Mouse (Mus musculus): Measurements from ENCODE around the gene Slc25a12.

The Slc25a12 gene

GRCm38 (mm10) chr2:71349511-71349910, 18.0 kb downstream of the Slc25a12 start:
- DNase-seq = no peak

- DNase-seq = no peak
Observed at GRCm38 (mm10) chr2:71347732-71348490, 19.6 kb downstream of the Slc25a12 start.

DNA sequence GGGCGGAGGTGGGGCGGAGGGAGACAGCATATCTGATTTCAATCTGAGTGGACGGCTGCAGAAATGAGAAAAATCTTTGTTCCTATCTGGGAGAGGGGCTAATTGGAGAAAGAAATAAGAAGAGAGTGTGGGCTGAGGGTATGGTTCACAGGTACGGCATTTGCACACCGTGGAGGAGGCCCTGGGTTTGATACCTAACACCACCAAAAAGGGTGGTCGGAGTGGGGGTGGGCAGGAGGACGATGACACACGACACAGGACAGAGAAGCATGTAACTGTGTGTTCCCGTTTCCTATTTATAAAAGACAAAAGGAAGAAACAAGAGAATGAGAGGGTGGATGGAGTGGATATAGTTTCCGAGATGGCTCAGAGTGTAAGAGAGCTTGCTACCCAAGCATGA, 20.4 kb downstream of the Slc25a12 start:
- DNase-seq = no peak

DNA sequence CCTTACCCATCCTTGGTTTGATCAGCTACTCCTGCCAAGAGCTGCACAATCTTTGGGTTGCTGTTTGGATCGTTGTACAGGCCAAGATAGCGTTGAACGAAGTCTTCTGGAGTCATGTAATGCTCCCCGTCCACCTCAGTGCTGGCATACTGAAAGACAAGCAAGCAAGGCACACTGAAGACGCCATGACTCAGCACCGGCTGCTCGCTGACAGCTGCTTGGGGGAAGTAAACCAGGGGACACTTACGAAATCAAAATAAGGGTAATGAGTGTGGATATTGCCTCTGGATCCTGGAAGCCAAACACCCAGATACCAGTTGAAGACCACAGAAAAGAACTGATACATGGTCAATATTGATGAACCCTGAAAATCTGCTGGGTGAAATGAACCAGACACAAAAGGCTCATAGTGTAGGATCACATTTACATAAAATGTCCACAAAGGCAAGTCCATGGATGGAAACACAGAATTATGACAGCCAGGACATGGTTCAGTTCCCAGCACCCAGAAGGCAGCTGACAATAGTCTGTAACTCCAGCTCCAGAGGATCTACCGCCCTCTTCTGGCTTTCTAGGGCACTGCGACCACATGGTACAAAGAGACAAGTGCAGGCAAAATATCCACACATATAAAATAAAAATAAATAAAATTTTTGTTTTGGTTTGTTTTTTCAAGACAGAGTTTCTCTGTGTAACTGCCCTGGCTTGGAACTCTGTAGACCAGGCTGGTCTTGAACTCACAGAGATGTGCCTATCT, 23.5 kb downstream of the Slc25a12 start:
- no peak for DNase-seq

GRCm38 (mm10) chr2:71340126-71340525, 27.4 kb downstream of the Slc25a12 start:
- DNase-seq = no peak

- DNase-seq = no peak
Observed at GRCm38 (mm10) chr2:71338145-71338796, 29.3 kb downstream of the Slc25a12 start.

GRCm38 (mm10) chr2:71336631-71337030, 30.9 kb downstream of the Slc25a12 start:
- no peak for DNase-seq

DNA sequence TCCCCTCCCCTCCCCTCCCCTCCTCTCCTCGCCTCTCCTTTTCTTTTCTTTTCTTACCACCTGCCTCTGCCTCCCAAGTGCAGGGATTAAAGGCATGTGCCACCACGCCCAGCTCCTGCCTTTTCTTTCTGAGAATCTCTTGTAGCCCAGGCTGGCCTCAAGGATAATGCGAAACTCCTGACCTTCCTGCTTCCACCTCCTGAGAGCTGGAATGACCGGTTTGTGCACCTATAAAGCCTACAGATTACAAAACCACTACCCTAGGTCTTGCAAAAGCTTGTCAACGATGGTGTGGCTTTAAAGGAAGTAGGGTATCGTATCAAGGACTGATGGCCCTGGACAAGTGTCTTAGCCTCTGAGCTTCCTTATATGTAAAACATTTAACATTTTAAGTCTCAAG, 31.3 kb downstream of the Slc25a12 start:
- no peak for DNase-seq

- no peak for DNase-seq
Observed at GRCm38 (mm10) chr2:71333986-71334822, 33.3 kb downstream of the Slc25a12 start.

- no peak for DNase-seq
Observed at GRCm38 (mm10) chr2:71329761-71330160, 37.8 kb downstream of the Slc25a12 start.

DNA sequence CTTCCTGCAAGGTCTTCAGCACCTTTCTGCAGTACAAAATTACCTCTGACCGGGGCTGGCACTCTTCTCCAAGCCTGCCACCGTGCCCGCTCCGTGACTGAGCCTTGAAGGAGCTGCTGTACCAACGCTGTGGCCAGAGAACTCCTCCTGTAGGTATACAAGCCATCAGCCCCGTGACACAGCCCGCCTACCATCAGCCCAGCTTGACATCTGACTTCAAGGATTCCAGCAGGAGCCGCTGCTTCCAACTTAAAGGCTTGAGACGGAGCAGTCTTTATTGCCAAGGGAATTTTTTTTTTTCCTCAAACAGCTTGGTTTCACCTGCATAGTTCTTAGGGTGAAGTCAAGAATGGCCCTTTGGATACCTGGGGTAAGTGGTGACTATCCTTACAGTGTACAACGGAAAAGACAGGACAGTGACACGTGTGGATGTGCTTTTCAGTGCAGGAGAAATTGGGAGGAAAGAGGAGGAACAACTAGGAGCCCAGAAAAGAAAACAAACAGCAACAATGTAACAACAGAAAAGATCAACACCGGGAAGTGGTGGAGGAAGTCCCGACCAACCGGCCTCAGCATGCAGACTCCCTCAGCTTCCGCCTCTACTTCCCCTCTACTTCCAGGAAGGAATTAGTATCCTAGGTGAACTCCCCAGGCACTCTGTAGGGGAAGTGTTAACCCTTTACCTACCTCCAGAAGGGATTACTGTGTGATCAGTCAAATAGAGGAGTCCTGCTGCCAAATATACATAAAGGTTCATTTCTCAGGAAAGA, 39.0 kb downstream of the Slc25a12 start:
- DNase-seq = no peak

- DNase-seq = no peak
Observed at GRCm38 (mm10) chr2:71327715-71328114, 39.8 kb downstream of the Slc25a12 start.

DNA sequence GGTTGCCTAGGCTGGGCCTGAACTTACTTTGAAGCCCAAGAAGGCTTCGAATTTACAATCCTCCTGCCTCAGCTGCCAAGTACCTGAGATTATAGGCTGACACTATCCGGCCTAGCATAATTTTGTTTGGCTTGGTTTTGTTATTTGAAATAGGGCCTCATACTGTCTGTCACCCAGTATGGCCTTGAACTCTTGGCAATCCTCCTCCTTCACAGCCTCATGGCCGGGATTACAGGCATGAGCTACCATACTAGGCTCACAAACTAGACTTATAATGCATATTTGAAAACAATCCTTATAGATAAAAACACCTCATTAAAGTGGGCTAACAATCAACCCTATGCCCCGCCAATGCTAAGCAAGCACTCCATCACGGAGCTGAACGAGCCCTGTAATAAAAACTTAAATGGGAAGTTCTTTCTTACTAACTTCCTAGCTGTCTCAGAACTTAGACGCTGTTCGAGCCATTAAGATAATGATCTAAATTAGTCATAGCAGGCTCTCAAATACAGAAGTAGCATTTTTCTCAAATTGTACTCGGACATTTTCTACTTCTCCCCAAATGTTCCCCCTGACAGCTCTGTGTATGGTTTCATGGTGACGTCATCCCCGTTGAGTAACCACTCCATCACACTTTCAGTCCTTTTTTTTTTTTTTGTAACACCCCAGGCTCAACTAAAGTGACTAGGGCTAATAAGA, 40.6 kb downstream of the Slc25a12 start:
- DNase-seq = no peak

DNA sequence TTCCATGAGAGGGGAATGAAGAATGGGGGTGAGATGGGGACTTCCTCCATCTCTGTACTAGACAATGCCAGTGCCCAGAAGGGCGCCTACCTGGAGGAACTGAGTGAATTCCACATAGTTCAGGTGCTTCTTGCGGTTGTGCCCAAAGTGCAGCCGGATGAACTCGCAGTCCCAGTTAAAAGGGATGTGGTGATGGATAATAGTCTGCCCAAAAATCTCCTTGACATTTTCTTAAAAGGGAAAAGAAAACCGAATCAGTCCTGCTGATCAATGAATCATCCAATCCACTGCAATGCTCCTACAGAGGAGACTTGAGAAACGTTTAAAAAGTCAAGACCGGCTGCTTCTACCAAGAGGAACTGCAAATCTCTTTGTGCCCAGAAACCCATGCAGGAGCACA, 43.7 kb downstream of the Slc25a12 start:
- no peak for DNase-seq

GRCm38 (mm10) chr2:71321486-71321885, 46.1 kb downstream of the Slc25a12 start:
- DNase-seq = no peak

- no peak for DNase-seq
Observed at GRCm38 (mm10) chr2:71316116-71316789, 51.3 kb downstream of the Slc25a12 start.

- no peak for DNase-seq
Observed at GRCm38 (mm10) chr2:71315022-71315421, 52.5 kb downstream of the Slc25a12 start.

DNA sequence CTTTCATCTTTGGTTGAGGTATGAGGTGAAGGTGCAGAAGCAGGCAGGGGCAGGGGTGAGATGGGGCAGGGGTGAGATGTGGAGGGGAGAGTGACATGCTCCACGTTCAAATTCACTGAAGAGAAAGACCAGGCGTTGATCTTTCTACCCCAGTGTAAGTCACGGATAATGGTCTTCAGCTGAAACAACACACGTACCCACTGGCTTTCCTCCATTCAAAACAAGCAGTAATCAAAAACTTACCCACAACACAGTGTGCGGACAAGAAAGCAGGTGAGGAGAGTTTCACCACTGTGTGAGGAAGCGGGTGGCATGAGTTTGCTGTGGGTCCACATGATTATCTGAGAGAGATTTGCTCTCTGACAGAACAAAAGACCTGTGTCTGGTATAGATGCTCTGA, 53.5 kb downstream of the Slc25a12 start:
- no peak for DNase-seq

- DNase-seq = no peak
Observed at GRCm38 (mm10) chr2:71312067-71312466, 55.5 kb downstream of the Slc25a12 start.

GRCm38 (mm10) chr2:71309726-71310125, 57.8 kb downstream of the Slc25a12 start:
- no peak for DNase-seq

GRCm38 (mm10) chr2:71306357-71306756, 61.2 kb downstream of the Slc25a12 start:
- no peak for DNase-seq
